Mouse (Mus musculus): ENCODE measurements around the gene Tenm3. TPM values are rescaled to one million over a fixed set of nuclear protein-coding genes. Genes with fewer than 3 reads are reported as not detected.

Tenm3 gene
- total and polyA plus RNA-seq, 2 experiments from 2014 or later: 25.0 to 160 TPM

- no peak for TF ChIP-seq CTCF (IDR thresholded peaks at IDR 0.05)
- 70% methylated on average over 10 of the region's 10 CpGs for WGBS
- DNase-seq (ENCODE audit: low spot score) (no peak), ATAC-seq (ENCODE audit: low FRiP score) (no peak)
- H3K4me1 ChIP-seq (ENCODE audit: insufficient read depth, low read length): no peaks in the 10 kb centered on the region
- H3K9ac ChIP-seq (replicated peaks; ENCODE audit: low read length, poor library complexity, severe bottlenecking): no peak overlapping the region
- no peak overlapping the region for H3K4me3 ChIP-seq (ENCODE audit: low read depth, low read length)
- no peak overlapping the region for H3K27ac ChIP-seq (ENCODE audit: low read depth, low read length)
- H3K27me3 ChIP-seq (ENCODE audit: insufficient read depth, low read length): no peaks in the 10 kb centered on the region
- H3K36me3 ChIP-seq (ENCODE audit: insufficient read depth, low read length): no peaks in the 10 kb centered on the region
- H3K4me2 ChIP-seq (ENCODE audit: low read depth, low read length, poor library complexity, severe bottlenecking): no peak overlapping the region
- no peaks in the 10 kb centered on the region for H3K9me3 ChIP-seq (ENCODE audit: low read length)
Measured at GRCm38 (mm10) chr8:48507719-48508501, 335.8 kb downstream of the Tenm3 start.

- no peaks in the 10 kb centered on the region for H3K27me3 ChIP-seq (ENCODE audit: insufficient read depth, low read length)
- no peak overlapping the region for H3K27ac ChIP-seq (ENCODE audit: low read depth, low read length)
- DNase-seq (ENCODE audit: low spot score) (no peak), ATAC-seq (ENCODE audit: low FRiP score) (no peak)
- no peaks in the 10 kb centered on the region for H3K9me3 ChIP-seq (ENCODE audit: low read length)
- no peak overlapping the region for H3K4me2 ChIP-seq (ENCODE audit: low read depth, low read length, poor library complexity, severe bottlenecking)
- no peak overlapping the region for H3K9ac ChIP-seq (replicated peaks; ENCODE audit: low read length, poor library complexity, severe bottlenecking)
- H3K36me3 ChIP-seq (ENCODE audit: insufficient read depth, low read length): no peaks in the 10 kb centered on the region
- H3K4me1 ChIP-seq (ENCODE audit: insufficient read depth, low read length): peaks cover 3% of the 10 kb centered on the region; the same call in 1 of the 2 replicates
- TF ChIP-seq CTCF (IDR thresholded peaks at IDR 0.05): no peak
- WGBS: 65% methylated on average over 5 of the region's 5 CpGs
- H3K4me3 ChIP-seq (ENCODE audit: low read depth, low read length): no peak overlapping the region
Measured at GRCm38 (mm10) chr8:48492491-48492890, 351.3 kb downstream of the Tenm3 start.

GRCm38 (mm10) chr8:48490635-48491165 lies 353.1 kb downstream of the Tenm3 start:
- H3K4me2 ChIP-seq (ENCODE audit: low read depth, low read length, poor library complexity, severe bottlenecking): no peak overlapping the region
- no peaks in the 10 kb centered on the region for H3K27me3 ChIP-seq (ENCODE audit: insufficient read depth, low read length)
- no peak overlapping the region for H3K27ac ChIP-seq (ENCODE audit: low read depth, low read length)
- no peak for DNase-seq (ENCODE audit: low spot score)
- WGBS: 61% methylated on average over 6 of the region's 6 CpGs
- ATAC-seq (ENCODE audit: low FRiP score): no peak
- no peaks in the 10 kb centered on the region for H3K36me3 ChIP-seq (ENCODE audit: insufficient read depth, low read length)
- no peaks in the 10 kb centered on the region for H3K9me3 ChIP-seq (ENCODE audit: low read length)
- no peak for TF ChIP-seq CTCF (IDR thresholded peaks at IDR 0.05)
- H3K4me3 ChIP-seq (ENCODE audit: low read depth, low read length): no peak overlapping the region
- no peak overlapping the region for H3K9ac ChIP-seq (replicated peaks; ENCODE audit: low read length, poor library complexity, severe bottlenecking)
- peaks cover 3% of the 10 kb centered on the region; the same call in 1 of the 2 replicates for H3K4me1 ChIP-seq (ENCODE audit: insufficient read depth, low read length)

- H3K4me2 ChIP-seq (ENCODE audit: low read depth, low read length, poor library complexity, severe bottlenecking): no peak overlapping the region
Measured at GRCm38 (mm10) chr8:48489936-48490634, 353.7 kb downstream of the Tenm3 start.

GRCm38 (mm10) chr8:48489417-48489816 lies 354.3 kb downstream of the Tenm3 start:
- 57% methylated on average over 4 of the region's 4 CpGs for WGBS
- H3K4me1 ChIP-seq (ENCODE audit: insufficient read depth, low read length): peaks cover 3% of the 10 kb centered on the region; the same call in 1 of the 2 replicates
- no peak for TF ChIP-seq CTCF (IDR thresholded peaks at IDR 0.05)
- no peak overlapping the region for H3K27ac ChIP-seq (ENCODE audit: low read depth, low read length)
- no peaks in the 10 kb centered on the region for H3K36me3 ChIP-seq (ENCODE audit: insufficient read depth, low read length)
- no peak overlapping the region for H3K4me2 ChIP-seq (ENCODE audit: low read depth, low read length, poor library complexity, severe bottlenecking)
- no peak overlapping the region for H3K9ac ChIP-seq (replicated peaks; ENCODE audit: low read length, poor library complexity, severe bottlenecking)
- DNase-seq (ENCODE audit: low spot score): no peak
- H3K4me3 ChIP-seq (ENCODE audit: low read depth, low read length): no peak overlapping the region
- no peaks in the 10 kb centered on the region for H3K9me3 ChIP-seq (ENCODE audit: low read length)
- ATAC-seq (ENCODE audit: low FRiP score): no peak
- no peaks in the 10 kb centered on the region for H3K27me3 ChIP-seq (ENCODE audit: insufficient read depth, low read length)

More at GRCm38 (mm10) chr8:48489936-48490634, 353.7 kb downstream of the Tenm3 start:
- WGBS: 62% methylated on average over 18 of the region's 18 CpGs
- Histone ChIP-seq H3K4me1 (ENCODE audit: insufficient read depth, low read length) (peaks cover 3% of the 10 kb centered on the region; the same call in 1 of the 2 replicates), H3K27ac (ENCODE audit: low read depth, low read length) (no peak overlapping the region), H3K9ac (replicated peaks; ENCODE audit: low read length, poor library complexity, severe bottlenecking) (no peak overlapping the region), H3K4me3 (ENCODE audit: low read depth, low read length) (no peak overlapping the region), H3K36me3 (ENCODE audit: insufficient read depth, low read length) (no peaks in the 10 kb centered on the region), H3K27me3 (ENCODE audit: insufficient read depth, low read length) (no peaks in the 10 kb centered on the region), H3K9me3 (ENCODE audit: low read length) (no peaks in the 10 kb centered on the region)
- DNase-seq (ENCODE audit: low spot score) (no peak), ATAC-seq (ENCODE audit: low FRiP score) (no peak)
- TF ChIP-seq CTCF (IDR thresholded peaks at IDR 0.05): no peak

GRCm38 (mm10) chr8:48488809-48489208 lies 354.9 kb downstream of the Tenm3 start:
- Histone ChIP-seq H3K9me3 (ENCODE audit: low read length) (no peaks in the 10 kb centered on the region), H3K4me1 (ENCODE audit: insufficient read depth, low read length) (peaks cover 3% of the 10 kb centered on the region; the same call in 1 of the 2 replicates), H3K36me3 (ENCODE audit: insufficient read depth, low read length) (no peaks in the 10 kb centered on the region), H3K4me2 (ENCODE audit: low read depth, low read length, poor library complexity, severe bottlenecking) (no peak overlapping the region), H3K27me3 (ENCODE audit: insufficient read depth, low read length) (no peaks in the 10 kb centered on the region), H3K4me3 (ENCODE audit: low read depth, low read length) (no peak overlapping the region), H3K27ac (ENCODE audit: low read depth, low read length) (no peak overlapping the region), H3K9ac (replicated peaks; ENCODE audit: low read length, poor library complexity, severe bottlenecking) (no peak overlapping the region)
- ATAC-seq (ENCODE audit: low FRiP score) (no peak), DNase-seq (ENCODE audit: low spot score) (no peak)
- WGBS: 64% methylated on average over 7 of the region's 7 CpGs
- no peak for TF ChIP-seq CTCF (IDR thresholded peaks at IDR 0.05)
